Mouse (Mus musculus): ENCODE results near the gene Ksr1. TPM values are rescaled to one million over a fixed set of nuclear protein-coding genes. Genes with fewer than 3 reads are reported as not detected.

Gene Ksr1
- polyA plus RNA-seq, 1 experiment from 2014 or later = 4.7 TPM

GRCm38 (mm10) chr11:79113397-79113796, 32.8 kb downstream of the Ksr1 start:
- ATAC-seq = no peak
- H3K27ac ChIP-seq (ENCODE audit: low read depth, low read length) = peak overlapping the region; percentile 92
- peak overlapping the region; percentile 9; the same call in 1 of the 2 replicates for H3K4me3 ChIP-seq (ENCODE audit: low read depth, low read length)
- peak overlapping the region; percentile 59 for H3K4me2 ChIP-seq (replicated peaks; ENCODE audit: low read depth)
- H3K9ac ChIP-seq (ENCODE audit: low read depth, low read length) = peak overlapping the region; percentile 17; the same call in 1 of the 2 replicates
- H3K4me1 ChIP-seq (replicated peaks; ENCODE audit: control insufficient read depth, insufficient read depth, low read length) = peaks cover 10% of the 10 kb centered on the region; the same call in 1 of the 2 replicates
- H3K36me3 ChIP-seq (ENCODE audit: control insufficient read depth, insufficient read depth) = peaks cover 3% of the 10 kb centered on the region; the same call in 1 of the 2 replicates
- TF ChIP-seq CTCF (IDR thresholded peaks at IDR 0.05; ENCODE audit: low read depth) = no peak
- WGBS = 79% methylated on average over 4 of the region's 4 CpGs
- H3K27me3 ChIP-seq (replicated peaks; ENCODE audit: control insufficient read depth, insufficient read depth, low read length) = no peaks in the 10 kb centered on the region
- no peaks in the 10 kb centered on the region for H3K9me3 ChIP-seq (ENCODE audit: control insufficient read depth)

GRCm38 (mm10) chr11:79112559-79113302, 33.5 kb downstream of the Ksr1 start:
- Histone ChIP-seq H3K27ac (ENCODE audit: low read depth, low read length) (peak overlapping the region; percentile 92), H3K27me3 (replicated peaks; ENCODE audit: control insufficient read depth, insufficient read depth, low read length) (no peaks in the 10 kb centered on the region), H3K36me3 (ENCODE audit: control insufficient read depth, insufficient read depth) (peaks cover 3% of the 10 kb centered on the region; the same call in 1 of the 2 replicates), H3K4me3 (ENCODE audit: low read depth, low read length) (peak overlapping the region; percentile 17), H3K4me1 (replicated peaks; ENCODE audit: control insufficient read depth, insufficient read depth, low read length) (peaks cover 10% of the 10 kb centered on the region; the same call in 1 of the 2 replicates), H3K9me3 (ENCODE audit: control insufficient read depth) (no peaks in the 10 kb centered on the region), H3K9ac (ENCODE audit: low read depth, low read length) (peak overlapping the region; percentile 17; the same call in 1 of the 2 replicates), H3K4me2 (replicated peaks; ENCODE audit: low read depth) (peak overlapping the region; percentile 59)
- WGBS = 31% methylated on average over 19 of the region's 19 CpGs
- TF ChIP-seq CTCF (IDR thresholded peaks at IDR 0.05; ENCODE audit: low read depth) = peak; percentile 72
- peak; percentile 96 for ATAC-seq

GRCm38 (mm10) chr11:79111864-79112558, 34.2 kb downstream of the Ksr1 start:
- peak overlapping the region; percentile 59 for H3K4me2 ChIP-seq (replicated peaks; ENCODE audit: low read depth)

GRCm38 (mm10) chr11:79110446-79110845, 35.8 kb downstream of the Ksr1 start:
- H3K27me3 ChIP-seq (replicated peaks; ENCODE audit: control insufficient read depth, insufficient read depth, low read length) = no peaks in the 10 kb centered on the region
- H3K4me1 ChIP-seq (replicated peaks; ENCODE audit: control insufficient read depth, insufficient read depth, low read length) = peaks cover 7% of the 10 kb centered on the region; the same call in 1 of the 2 replicates
- H3K4me3 ChIP-seq (ENCODE audit: low read depth, low read length) = no peak overlapping the region
- H3K9ac ChIP-seq (ENCODE audit: low read depth, low read length) = no peak overlapping the region
- no peak for TF ChIP-seq CTCF (IDR thresholded peaks at IDR 0.05; ENCODE audit: low read depth)
- ATAC-seq = no peak
- H3K9me3 ChIP-seq (ENCODE audit: control insufficient read depth) = no peaks in the 10 kb centered on the region
- H3K36me3 ChIP-seq (ENCODE audit: control insufficient read depth, insufficient read depth) = peaks cover 10% of the 10 kb centered on the region; the same call in 1 of the 2 replicates
- no peak overlapping the region for H3K4me2 ChIP-seq (replicated peaks; ENCODE audit: low read depth)
- no peak overlapping the region; the same call in 1 of the 2 replicates for H3K27ac ChIP-seq (ENCODE audit: low read depth, low read length)
- WGBS = 62% methylated on average over 4 of the region's 4 CpGs

More at GRCm38 (mm10) chr11:79111864-79112558, 34.2 kb downstream of the Ksr1 start:
- Histone ChIP-seq H3K27me3 (replicated peaks; ENCODE audit: control insufficient read depth, insufficient read depth, low read length) (no peaks in the 10 kb centered on the region), H3K9me3 (ENCODE audit: control insufficient read depth) (no peaks in the 10 kb centered on the region), H3K4me1 (replicated peaks; ENCODE audit: control insufficient read depth, insufficient read depth, low read length) (peaks cover 7% of the 10 kb centered on the region; the same call in 1 of the 2 replicates), H3K9ac (ENCODE audit: low read depth, low read length) (peak overlapping the region; percentile 2; the same call in 1 of the 2 replicates), H3K4me3 (ENCODE audit: low read depth, low read length) (peak overlapping the region; percentile 17; the same call in 1 of the 2 replicates), H3K36me3 (ENCODE audit: control insufficient read depth, insufficient read depth) (peaks cover 4% of the 10 kb centered on the region; the same call in 1 of the 2 replicates), H3K27ac (ENCODE audit: low read depth, low read length) (peak overlapping the region; percentile 92)
- peak; percentile 61 for TF ChIP-seq CTCF (IDR thresholded peaks at IDR 0.05; ENCODE audit: low read depth)
- ATAC-seq = peak; percentile 40
- 44% methylated on average over 10 of the region's 10 CpGs for WGBS

GRCm38 (mm10) chr11:79107934-79108333, 38.3 kb downstream of the Ksr1 start:
- Histone ChIP-seq H3K9me3 (ENCODE audit: control insufficient read depth) (no peaks in the 10 kb centered on the region), H3K27me3 (replicated peaks; ENCODE audit: control insufficient read depth, insufficient read depth, low read length) (no peaks in the 10 kb centered on the region), H3K4me3 (ENCODE audit: low read depth, low read length) (no peak overlapping the region), H3K4me2 (replicated peaks; ENCODE audit: low read depth) (no peak overlapping the region), H3K36me3 (ENCODE audit: control insufficient read depth, insufficient read depth) (peaks cover 10% of the 10 kb centered on the region; the same call in 1 of the 2 replicates), H3K27ac (ENCODE audit: low read depth, low read length) (peak overlapping the region; percentile 57; the same call in 1 of the 2 replicates), H3K4me1 (replicated peaks; ENCODE audit: control insufficient read depth, insufficient read depth, low read length) (peaks cover 4% of the 10 kb centered on the region), H3K9ac (ENCODE audit: low read depth, low read length) (no peak overlapping the region)
- no peak for ATAC-seq
- 85% methylated on average over 11 of the region's 11 CpGs for WGBS
- TF ChIP-seq CTCF (IDR thresholded peaks at IDR 0.05; ENCODE audit: low read depth) = no peak

- no peaks in the 10 kb centered on the region for H3K9me3 ChIP-seq (ENCODE audit: control insufficient read depth)
- H3K9ac ChIP-seq (ENCODE audit: low read depth, low read length) = no peak overlapping the region
- no peak overlapping the region for H3K4me2 ChIP-seq (replicated peaks; ENCODE audit: low read depth)
- peak overlapping the region; percentile 42; the same call in 1 of the 2 replicates for H3K27ac ChIP-seq (ENCODE audit: low read depth, low read length)
- no peaks in the 10 kb centered on the region for H3K27me3 ChIP-seq (replicated peaks; ENCODE audit: control insufficient read depth, insufficient read depth, low read length)
- peaks cover 24% of the 10 kb centered on the region; the same call in 1 of the 2 replicates for H3K36me3 ChIP-seq (ENCODE audit: control insufficient read depth, insufficient read depth)
- no peak overlapping the region for H3K4me3 ChIP-seq (ENCODE audit: low read depth, low read length)
- ATAC-seq = peak; percentile 61
- H3K4me1 ChIP-seq (replicated peaks; ENCODE audit: control insufficient read depth, insufficient read depth, low read length) = peaks cover 12% of the 10 kb centered on the region
- no peak for TF ChIP-seq CTCF (IDR thresholded peaks at IDR 0.05; ENCODE audit: low read depth)
- 54% methylated on average over 6 of the region's 6 CpGs for WGBS
Measured at GRCm38 (mm10) chr11:79104998-79105397, 41.2 kb downstream of the Ksr1 start.
